ENCODE assay signal across 20 mouse cellular contexts in genomic region chr9:91133256-91133920, GRCm38 (mm10).
"Had no signal": no experiment of that assay in that cellular context is flagged by ENCODE, and none has a peak within 500 bp of the region (broad histone marks: within the 10 kb centered on the region; RNA-seq: fewer than 3 reads in every experiment).

No protein-coding gene starts in this region.

- H3K4me1 ChIP-seq: limb, embryonic 12.5 days; limb, embryonic 15.5 days; midbrain, embryonic 12.5 days; neural tube, embryonic 13.5 days had no signal

- H3K27ac ChIP-seq: kidney, postnatal 0 days; layer of hippocampus, adult 2 months; limb, embryonic 12.5 days; limb, embryonic 15.5 days; liver, embryonic 14.5 days; macrophage; midbrain, embryonic 12.5 days; neural tube, embryonic 13.5 days; stomach, postnatal 0 days had no signal

- H3K4me3 ChIP-seq: layer of hippocampus, adult 2 months; limb, embryonic 12.5 days; limb, embryonic 15.5 days; midbrain, embryonic 12.5 days; myocyte; neural tube, embryonic 13.5 days had no signal

- H3K27me3 ChIP-seq: limb, embryonic 12.5 days; limb, embryonic 15.5 days; midbrain, embryonic 12.5 days; neural tube, embryonic 13.5 days had no signal

- DNase-seq: kidney, postnatal 25 days; layer of hippocampus, adult 9-11 months; liver, postnatal 0 days; lung, embryonic 14.5 days; right cerebral cortex, adult 18-20 months; right cerebral cortex, postnatal 14 days; right cerebral cortex, postnatal 4 days; thymus, adult 2 months; thymus, postnatal 14 days; thymus, postnatal 4 days had no signal
